Mouse (Mus musculus) embryonic facial prominence, embryonic 15.5 days (tissue): ENCODE measurements around the gene Chrna5. TPM values are rescaled to one million over a fixed set of nuclear protein-coding genes. Genes with fewer than 3 reads are reported as not detected.
"Not testable (repeated sequence)": the region's sequence is repeated elsewhere in the genome, so short reads cannot be mapped to it uniquely, and the experiment has no call there.

ENCODE experiments used
- ATAC-seq: fragments of 200-750 bp; cut with Nextera tagmentation; 2 replicates; pipeline ENCODE4 v1.8.0; 2017; ENCODE audit warnings: low read depth, moderate TSS enrichment; ENCODE audit not compliant: insufficient number of reproducible peaks, low FRiP score, low TSS enrichment
- H3K27ac ChIP-seq: fragments of 300-500 bp; sonication (generic); replicated peaks from 2 replicates; pipeline ENCODE4 v1.5.1; 2015; ENCODE audit warnings: mild to moderate bottlenecking, inconsistent platforms
- H3K27me3 ChIP-seq: fragments of 300-500 bp; sonication (generic); 2 replicates; pipeline ENCODE4 v1.6.1; 2015; ENCODE audit warnings: inconsistent platforms
- H3K36me3 ChIP-seq: fragments of 300-500 bp; sonication (generic); 2 replicates; pipeline ENCODE4 v1.6.1; 2015; ENCODE audit warnings: mild to moderate bottlenecking, inconsistent platforms
- H3K4me1 ChIP-seq: fragments of 300-500 bp; sonication (generic); 2 replicates; pipeline ENCODE4 v1.6.1; 2015; ENCODE audit warnings: inconsistent platforms
- H3K4me2 ChIP-seq: fragments of 300-500 bp; sonication (generic); replicated peaks from 2 replicates; pipeline ENCODE4 v1.6.1; 2015; ENCODE audit warnings: mild to moderate bottlenecking, inconsistent platforms
- H3K4me3 ChIP-seq: fragments of 300-500 bp; sonication (generic); replicated peaks from 2 replicates; pipeline ENCODE4 v1.5.1; 2015; ENCODE audit warnings: mild to moderate bottlenecking, inconsistent platforms
- H3K9ac ChIP-seq: fragments of 300-500 bp; sonication (generic); 2 replicates; pipeline ENCODE4 v1.6.1; 2015; ENCODE audit warnings: inconsistent platforms
- H3K9me3 ChIP-seq: fragments of 300-500 bp; sonication (generic); replicated peaks from 2 replicates; pipeline ENCODE4 v1.6.1; 2016; ENCODE audit warnings: inconsistent platforms
- WGBS: fragments of 180-500 bp; shearing (Covaris S2); methylation state at CpG from one replicate; pipeline ENCODE4 v1.1.7; 2015; 5-methylcytosine and 5-hydroxymethylcytosine counted together
- polyA plus RNA-seq: library from polyadenylated mRNA; unstranded; fragments of >200 nt; fragmentation: Nextera tagmentation; extraction: Ambion mirVana; gene quantifications from 2 replicates; pipeline ENCODE4 v1.2.1, GENCODE M21; 2015

Chrna5 gene
- polyA plus RNA-seq = 0.43 and 0.73 TPM in 2 replicates

- no peak for ATAC-seq
- Histone ChIP-seq H3K27ac (no peak within 1 kb of the TSS), H3K9ac (0 out of 2 replicates have a peak within 1 kb of the TSS, but pooled peaks have one; percentile 23), H3K4me3 (peak within 1 kb of the TSS; percentile 66), H3K4me1 (peaks cover 15% of the 10 kb centered on the region; the same call in 1 of the 2 replicates), H3K36me3 (no peaks in the 10 kb centered on the region), H3K27me3 (peaks cover 36% of the 10 kb centered on the region), H3K9me3 (no peaks in the 10 kb centered on the region), H3K4me2 (peak within 1 kb of the TSS; percentile 95)
- 47% methylated on average over 8 of the region's 8 CpGs for WGBS
These were observed at the start of gene Chrna5 for GRCm38 (mm10) chr9:54980674-54981073. Chrna5 (plus strand) TSS chr9:54980880.

GRCm38 (mm10) chr9:54931765-54932164 lies 48.9 kb upstream of the Chrna5 start:
- Histone ChIP-seq H3K27me3 (no peaks in the 10 kb centered on the region), H3K4me3 (no peak overlapping the region), H3K4me1 (no peaks in the 10 kb centered on the region), H3K4me2 (no peak overlapping the region), H3K36me3 (no peaks in the 10 kb centered on the region), H3K9ac (no peak overlapping the region), H3K9me3 (no peaks in the 10 kb centered on the region), H3K27ac (no peak overlapping the region)
- 6% methylated on average over 1 of the region's 1 CpGs for WGBS
- ATAC-seq = no peak

DNA sequence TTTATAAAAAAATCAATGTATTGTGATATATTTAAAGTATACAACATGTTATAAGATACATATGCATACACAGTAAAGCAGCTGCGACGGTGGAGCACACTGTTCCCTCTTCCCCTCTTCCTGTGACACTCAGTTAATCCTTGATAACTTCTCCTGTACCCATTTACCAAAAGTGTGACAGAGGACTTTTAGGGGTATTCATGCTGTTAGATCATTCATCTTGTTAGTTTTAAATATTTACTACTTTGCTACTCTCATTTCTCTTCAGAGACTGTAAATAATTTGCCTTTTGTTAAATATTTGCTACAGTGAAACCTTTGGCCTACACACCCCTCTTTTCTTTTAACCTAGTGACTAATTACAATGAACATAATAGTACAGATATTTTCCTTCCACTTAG lies 48.3 kb upstream of the Chrna5 start:
- no peaks in the 10 kb centered on the region for H3K27me3 ChIP-seq
- no peaks in the 10 kb centered on the region for H3K9me3 ChIP-seq
- no peaks in the 10 kb centered on the region for H3K36me3 ChIP-seq
- ATAC-seq = no peak
- H3K4me2 ChIP-seq = no peak overlapping the region
- no peaks in the 10 kb centered on the region for H3K4me1 ChIP-seq
- H3K9ac ChIP-seq = no peak overlapping the region
- 81% methylated on average over 2 of the region's 2 CpGs for WGBS
- no peak overlapping the region for H3K4me3 ChIP-seq
- no peak overlapping the region for H3K27ac ChIP-seq

DNA sequence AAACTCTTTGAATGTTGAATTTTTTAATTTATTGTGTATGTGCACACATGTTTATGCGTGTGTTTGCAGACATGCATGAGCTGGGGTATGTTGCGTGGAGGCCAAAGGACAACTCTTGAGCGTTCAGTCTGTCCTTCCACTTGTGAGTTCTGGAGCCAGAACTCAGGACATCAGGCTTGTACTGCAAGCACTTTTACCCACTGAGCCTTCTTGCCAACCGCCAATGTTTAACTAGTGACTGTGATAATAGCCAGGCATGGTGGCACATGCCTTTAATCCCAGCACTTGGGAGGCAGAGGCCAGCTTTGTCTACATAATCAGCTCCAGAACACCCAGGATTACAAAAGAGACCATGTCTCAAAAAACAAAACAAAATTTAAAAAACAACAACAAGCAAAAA lies 38.6 kb upstream of the Chrna5 start:
- no peak overlapping the region for H3K4me2 ChIP-seq
- no peaks in the 10 kb centered on the region; the same call in 1 of the 2 replicates for H3K36me3 ChIP-seq
- no peak overlapping the region for H3K9ac ChIP-seq
- ATAC-seq = no peak
- no peak overlapping the region for H3K27ac ChIP-seq
- no peaks in the 10 kb centered on the region for H3K27me3 ChIP-seq
- no peaks in the 10 kb centered on the region for H3K9me3 ChIP-seq
- WGBS = 88% methylated on average over 4 of the region's 4 CpGs
- H3K4me1 ChIP-seq = no peaks in the 10 kb centered on the region
- H3K4me3 ChIP-seq = no peak overlapping the region

GRCm38 (mm10) chr9:54944467-54944866 lies 36.2 kb upstream of the Chrna5 start:
- no peaks in the 10 kb centered on the region for H3K4me1 ChIP-seq
- no peak overlapping the region for H3K4me3 ChIP-seq
- no peaks in the 10 kb centered on the region for H3K27me3 ChIP-seq
- H3K9ac ChIP-seq = no peak overlapping the region
- no peaks in the 10 kb centered on the region; the same call in 1 of the 2 replicates for H3K36me3 ChIP-seq
- no peak overlapping the region for H3K4me2 ChIP-seq
- H3K9me3 ChIP-seq = no peaks in the 10 kb centered on the region
- 79% methylated on average over 2 of the region's 2 CpGs for WGBS
- ATAC-seq = no peak
- H3K27ac ChIP-seq = no peak overlapping the region

DNA sequence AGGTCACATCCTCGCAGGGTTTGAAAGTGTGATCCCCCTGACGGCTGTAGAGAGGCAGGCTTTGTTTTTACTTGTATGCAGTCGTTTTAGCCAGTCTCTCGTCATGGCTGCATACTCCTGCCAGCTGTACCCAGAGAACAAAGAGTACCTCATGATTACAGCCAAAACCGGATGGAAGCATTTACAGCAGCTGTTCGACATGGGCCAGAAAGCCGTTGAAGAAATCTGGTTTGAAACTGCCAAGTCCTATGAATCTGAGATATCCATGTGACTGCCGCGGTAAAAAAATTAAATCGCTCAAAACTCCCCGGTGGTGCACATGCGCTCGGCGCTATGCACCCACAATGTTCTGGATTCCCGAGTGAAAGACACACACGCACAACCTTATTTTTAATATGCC lies 34.4 kb upstream of the Chrna5 start:
- no peaks in the 10 kb centered on the region for H3K9me3 ChIP-seq
- no peak for ATAC-seq
- H3K4me3 ChIP-seq = no peak overlapping the region
- H3K4me2 ChIP-seq = no peak overlapping the region
- no peak overlapping the region for H3K27ac ChIP-seq
- H3K27me3 ChIP-seq = no peaks in the 10 kb centered on the region
- no peaks in the 10 kb centered on the region for H3K4me1 ChIP-seq
- 56% methylated on average over 16 of the region's 16 CpGs for WGBS
- no peak overlapping the region for H3K9ac ChIP-seq
- no peaks in the 10 kb centered on the region; the same call in 1 of the 2 replicates for H3K36me3 ChIP-seq

DNA sequence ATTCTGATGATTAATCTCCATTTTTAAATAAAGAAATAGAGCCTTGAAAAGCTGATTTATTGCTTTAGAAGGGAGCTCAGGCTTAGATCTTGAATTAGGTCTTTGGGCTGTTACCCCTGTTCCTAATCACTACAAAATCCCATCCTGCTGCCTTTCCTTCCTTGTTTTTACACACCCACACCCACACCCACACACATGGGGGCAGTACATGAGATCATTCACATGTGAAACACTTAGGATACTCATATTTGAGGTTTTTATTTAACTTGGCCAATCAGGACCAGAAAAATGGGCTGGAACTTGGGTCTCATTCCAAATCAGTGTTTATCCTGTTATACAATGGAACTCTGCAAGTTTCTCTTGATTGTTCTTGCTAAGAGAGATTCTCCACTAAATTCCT lies 31.2 kb upstream of the Chrna5 start:
- H3K9me3 ChIP-seq = no peaks in the 10 kb centered on the region
- no peak overlapping the region for H3K27ac ChIP-seq
- no peak overlapping the region for H3K4me2 ChIP-seq
- no peak for ATAC-seq
- H3K9ac ChIP-seq = no peak overlapping the region
- H3K4me3 ChIP-seq = no peak overlapping the region
- peaks cover 12% of the 10 kb centered on the region for H3K4me1 ChIP-seq
- H3K36me3 ChIP-seq = peaks cover 22% of the 10 kb centered on the region
- H3K27me3 ChIP-seq = no peaks in the 10 kb centered on the region

GRCm38 (mm10) chr9:54950162-54950561 lies 30.5 kb upstream of the Chrna5 start:
- WGBS = 38% methylated on average over 8 of the region's 8 CpGs
- H3K27me3 ChIP-seq, ATAC-seq, H3K9me3 ChIP-seq: not testable (repeated sequence)
- peak overlapping the region; percentile 55 for H3K4me2 ChIP-seq
- H3K4me1 ChIP-seq = peaks cover 12% of the 10 kb centered on the region
- H3K27ac ChIP-seq = peak overlapping the region; percentile 95
- peak overlapping the region; percentile 89 for H3K4me3 ChIP-seq
- H3K9ac ChIP-seq = peak overlapping the region; percentile 18; the same call in 1 of the 2 replicates
- peaks cover 26% of the 10 kb centered on the region for H3K36me3 ChIP-seq

DNA sequence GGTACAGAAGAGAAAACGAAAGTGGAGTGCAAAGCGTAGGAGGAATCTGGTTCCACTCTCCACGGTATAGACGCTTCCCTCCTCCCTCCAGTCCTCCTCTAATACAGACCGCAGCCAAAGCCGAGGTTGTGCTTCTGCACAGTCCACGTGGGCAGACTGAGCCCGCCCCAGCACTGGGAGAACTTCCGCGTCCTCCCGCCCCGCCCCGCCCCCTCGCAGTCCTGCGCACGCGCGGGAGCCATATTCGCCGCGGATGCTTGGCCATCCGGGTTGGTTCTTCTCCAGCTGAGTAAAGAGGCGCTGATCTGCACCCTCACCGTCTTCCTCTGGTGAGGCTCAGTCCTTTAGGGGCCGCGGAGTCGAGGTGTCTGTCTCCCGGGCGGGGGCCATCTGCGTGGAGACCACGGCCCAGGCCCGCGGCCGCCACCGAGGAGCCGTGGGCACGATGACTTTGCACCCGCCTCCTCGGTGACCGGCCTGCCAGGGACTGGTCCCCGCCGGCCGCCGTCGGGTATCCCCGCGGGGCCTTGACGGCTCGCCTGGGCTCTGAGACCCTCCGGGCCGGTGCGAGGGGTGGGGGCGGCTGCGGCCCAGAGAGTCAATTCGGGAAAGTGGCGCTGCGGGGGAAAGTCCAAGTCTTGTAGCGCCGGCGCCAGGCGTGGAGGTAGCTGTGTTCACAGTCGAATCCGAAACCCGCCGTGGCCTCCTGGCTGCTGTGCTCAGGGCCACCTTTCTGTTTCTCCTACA lies 29.9 kb upstream of the Chrna5 start, which contains the start of the genes Psma4 and AY074887:
Gene Psma4 (plus strand): TSS at position 216 of the 747 bp plus-strand sequence.
Gene AY074887 (minus strand): TSS at position 424 of the 747 bp plus-strand sequence.
- H3K36me3 ChIP-seq = peaks cover 32% of the 10 kb centered on the region
- H3K4me3 ChIP-seq = peak within 1 kb of the TSS; percentile 89
- peaks cover 12% of the 10 kb centered on the region for H3K4me1 ChIP-seq
- no peaks in the 10 kb centered on the region for H3K9me3 ChIP-seq
- peak within 1 kb of the TSS; percentile 95 for H3K27ac ChIP-seq
- peak within 1 kb of the TSS; percentile 55 for H3K4me2 ChIP-seq
- ATAC-seq = peak; percentile 99
- WGBS = under 1% methylated on average over 65 of the region's 65 CpGs
- H3K9ac ChIP-seq = peak within 1 kb of the TSS; percentile 89
- H3K27me3 ChIP-seq = no peaks in the 10 kb centered on the region

DNA sequence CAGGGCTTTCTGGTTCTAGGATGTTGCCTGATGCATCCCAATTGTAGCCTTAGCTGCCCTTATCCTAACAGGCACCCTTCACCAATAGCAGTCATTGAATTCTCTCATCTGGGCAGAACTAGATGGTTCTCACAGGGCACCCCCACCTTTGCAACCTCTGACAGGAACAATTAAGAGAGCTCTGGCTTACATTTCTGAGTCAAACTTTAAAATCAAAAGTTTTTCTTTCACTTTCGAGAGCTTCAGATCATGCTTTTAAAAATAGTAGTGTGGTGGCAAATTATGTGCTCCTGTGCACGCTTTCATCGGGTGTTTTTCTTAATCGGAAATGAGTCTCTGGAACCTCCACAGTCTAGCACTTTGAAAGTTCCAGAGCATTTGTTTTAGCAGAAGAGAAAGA lies 19.6 kb upstream of the Chrna5 start:
- H3K9me3 ChIP-seq = no peaks in the 10 kb centered on the region
- H3K4me1 ChIP-seq = no peaks in the 10 kb centered on the region
- H3K27me3 ChIP-seq = no peaks in the 10 kb centered on the region
- no peak overlapping the region for H3K27ac ChIP-seq
- H3K4me2 ChIP-seq = no peak overlapping the region
- WGBS = 86% methylated on average over 4 of the region's 4 CpGs
- peaks cover 34% of the 10 kb centered on the region for H3K36me3 ChIP-seq
- no peak overlapping the region for H3K9ac ChIP-seq
- H3K4me3 ChIP-seq = no peak overlapping the region
- ATAC-seq = no peak

DNA sequence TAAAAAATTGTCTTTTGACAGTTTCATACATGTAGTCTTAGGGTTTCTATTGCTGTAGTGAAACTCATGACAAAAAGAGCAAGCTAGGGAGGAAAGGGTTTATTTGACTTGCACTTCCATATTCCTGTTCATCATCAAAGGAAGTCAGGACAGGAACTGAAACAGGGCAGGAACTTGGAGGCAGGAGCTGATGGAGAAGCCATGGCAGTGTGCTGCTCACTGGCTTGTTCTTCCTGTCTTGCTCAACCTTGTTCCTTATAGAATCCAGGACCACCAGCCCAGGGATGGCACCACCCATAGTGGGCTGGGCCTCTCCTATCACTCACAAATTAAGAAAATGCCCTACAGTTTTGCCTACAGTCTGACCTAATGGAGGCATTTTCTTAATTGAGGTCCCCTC lies 17.0 kb upstream of the Chrna5 start:
- H3K4me2 ChIP-seq = no peak overlapping the region
- no peak overlapping the region for H3K9ac ChIP-seq
- ATAC-seq = no peak
- peaks cover 10% of the 10 kb centered on the region for H3K36me3 ChIP-seq
- H3K4me1 ChIP-seq = no peaks in the 10 kb centered on the region
- no peak overlapping the region for H3K27ac ChIP-seq
- H3K4me3 ChIP-seq = no peak overlapping the region
- no peaks in the 10 kb centered on the region for H3K27me3 ChIP-seq
- no peaks in the 10 kb centered on the region for H3K9me3 ChIP-seq
